Mouse (Mus musculus): Measurements from ENCODE around the gene Gm42517.

DNA sequence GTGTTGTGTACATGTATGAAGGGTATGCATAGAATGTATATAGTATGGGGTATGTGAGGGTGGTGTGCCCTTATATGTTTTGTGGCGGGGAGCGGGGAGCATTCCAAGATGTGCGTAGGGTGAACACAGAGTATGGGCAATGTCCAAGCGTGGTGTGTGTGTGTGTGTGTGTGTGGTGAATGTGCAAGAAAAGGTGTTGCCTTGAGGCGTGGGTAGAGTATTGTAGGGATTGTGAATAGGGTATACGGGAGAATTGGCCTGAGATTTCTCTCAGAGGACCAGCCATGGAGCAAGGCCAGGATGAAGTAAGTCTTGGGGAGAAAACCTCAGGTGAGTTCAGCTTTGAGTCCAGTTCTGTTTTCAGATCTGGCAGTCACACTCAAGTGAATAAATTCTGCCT lies 724 bp upstream of the Gm42517 start:
- TF ChIP-seq POLR2A (IDR thresholded peaks at IDR 0.05; ENCODE audit: insufficient read length, low read depth) = no peak
- no peak for TF ChIP-seq TCF3 (IDR thresholded peaks at IDR 0.05; ENCODE audit: insufficient read length, low read depth)
- TF ChIP-seq CEBPB (IDR thresholded peaks at IDR 0.05; ENCODE audit: insufficient read depth, poor library complexity, severe bottlenecking) = no peak
- no peak for TF ChIP-seq E2F4 (IDR thresholded peaks at IDR 0.05; ENCODE audit: insufficient read depth)
- TF ChIP-seq USF1 (IDR thresholded peaks at IDR 0.05; ENCODE audit: low read depth) = no peak
- TF ChIP-seq TCF12 (IDR thresholded peaks at IDR 0.05; ENCODE audit: insufficient read depth, poor library complexity, severe bottlenecking) = no peak
- no peak for TF ChIP-seq MAX (IDR thresholded peaks at IDR 0.05; ENCODE audit: low read depth)
- TF ChIP-seq MYOD1 (IDR thresholded peaks at IDR 0.05; ENCODE audit: control insufficient read depth in 1 of 3, insufficient read length in 2 of 3, low read depth in 2 of 3) = no peak
- no peak for TF ChIP-seq REST (IDR thresholded peaks at IDR 0.05; ENCODE audit: insufficient read depth, insufficient read length)
- no peak for TF ChIP-seq MYOG (IDR thresholded peaks at IDR 0.05; ENCODE audit: control insufficient read depth in 1 of 3, insufficient read depth in 1 of 3, insufficient read length in 2 of 3, low read depth in 2 of 3)
